Mouse (Mus musculus) bone marrow, adult 2 months (tissue): ENCODE measurements around the gene Fgfr2. TPM values are rescaled to one million over a fixed set of nuclear protein-coding genes. Genes with fewer than 3 reads are reported as not detected.
A peak's percentile ranks its signal among the peaks of the same experiment; 100 is the strongest.

ENCODE experiments used
- H3K27ac ChIP-seq: fragments of 200-500 bp; 2 replicates; pipeline ENCODE4 v1.5.1; 2012; ENCODE audit warnings: low read depth, mild to moderate bottlenecking, control low read depth, inconsistent platforms, low read length; ENCODE audit not compliant: control insufficient read depth, poor library complexity, insufficient read depth
- H3K4me1 ChIP-seq: fragments of 200-500 bp; 2 replicates; pipeline ENCODE4 v1.6.1; 2011; ENCODE audit warnings: low read length; ENCODE audit not compliant: control insufficient read depth, insufficient read depth
- H3K4me3 ChIP-seq: fragments of 200-500 bp; replicated peaks from 2 replicates; pipeline ENCODE3; 2011; ENCODE audit warnings: mild to moderate bottlenecking, low read depth, low read length, control low read depth; ENCODE audit not compliant: control insufficient read depth
- CTCF ChIP-seq: fragments of 200-500 bp; IDR thresholded peaks from 2 replicates; pipeline ENCODE4 v1.5.1; 2011; ENCODE audit warnings: low read length, control low read depth; ENCODE audit not compliant: control insufficient read depth, insufficient read depth
- POLR2A ChIP-seq: fragments of 200-500 bp; IDR thresholded peaks from 2 replicates; pipeline ENCODE4 v1.6.1; 2011; ENCODE audit warnings: low read depth, mild to moderate bottlenecking, control low read depth, low read length, borderline replicate concordance; ENCODE audit not compliant: control insufficient read depth
- WGBS: fragments of 180-500 bp; shearing (Covaris S2); methylation state at CpG from one replicate; pipeline ENCODE4 v1.1.7; 2018; 5-methylcytosine and 5-hydroxymethylcytosine counted together
- polyA plus RNA-seq: library from polyadenylated mRNA; stranded (reverse); fragments of >200 nt; gene quantifications from 2 replicates; pipeline ENCODE4 v1.2.4, GENCODE M21; 2011; ENCODE audit warnings: low replicate concordance; ENCODE audit not compliant: missing spikeins, insufficient read depth, insufficient read length

Fgfr2 gene
- polyA plus RNA-seq, 1 experiment = 8.2 TPM

- H3K4me1 ChIP-seq = peaks cover 12% of the 10 kb centered on the region
- TF ChIP-seq CTCF = no peak
- no peak for TF ChIP-seq POLR2A
- WGBS = 91% methylated on average over 12 of the region's 12 CpGs
- H3K27ac ChIP-seq = peak overlapping the region; percentile 88
- no peak overlapping the region for H3K4me3 ChIP-seq
Measured at GRCm38 (mm10) chr7:132722401-132723370, 400.5 kb downstream of the Fgfr2 start.

- Histone ChIP-seq H3K4me3 (no peak overlapping the region), H3K4me1 (peaks cover 13% of the 10 kb centered on the region), H3K27ac (peak overlapping the region; percentile 66)
- no peak for TF ChIP-seq CTCF
- TF ChIP-seq POLR2A = 0 out of 2 replicates have a peak, but pooled peaks have one; percentile 50
- WGBS = 74% methylated on average over 8 of the region's 8 CpGs
Measured at GRCm38 (mm10) chr7:132720562-132720961, 402.6 kb downstream of the Fgfr2 start.

- H3K4me1 ChIP-seq = peaks cover 13% of the 10 kb centered on the region
- 76% methylated on average over 4 of the region's 4 CpGs for WGBS
- peak overlapping the region; percentile 66 for H3K27ac ChIP-seq
Measured at GRCm38 (mm10) chr7:132719570-132719969, 403.6 kb downstream of the Fgfr2 start.

GRCm38 (mm10) chr7:132715259-132715658, 407.9 kb downstream of the Fgfr2 start:
- Histone ChIP-seq H3K27ac (no peak overlapping the region; the same call in 1 of the 2 replicates), H3K4me3 (no peak overlapping the region), H3K4me1 (peaks cover 15% of the 10 kb centered on the region)
- WGBS = 96% methylated on average over 4 of the region's 4 CpGs
- TF ChIP-seq CTCF (no peak), POLR2A (no peak)

More at GRCm38 (mm10) chr7:132719570-132719969, 403.6 kb downstream of the Fgfr2 start:
- no peak overlapping the region for H3K4me3 ChIP-seq
- TF ChIP-seq CTCF = no peak
- no peak for TF ChIP-seq POLR2A

- 39% methylated on average over 6 of the region's 6 CpGs for WGBS
- Histone ChIP-seq H3K4me3 (no peak overlapping the region), H3K27ac (peak overlapping the region; percentile 45), H3K4me1 (peaks cover 13% of the 10 kb centered on the region)
- TF ChIP-seq POLR2A = no peak
- no peak for TF ChIP-seq CTCF
Measured at GRCm38 (mm10) chr7:132714236-132714923, 408.8 kb downstream of the Fgfr2 start.

GRCm38 (mm10) chr7:132713483-132714126, 409.5 kb downstream of the Fgfr2 start:
- no peak for TF ChIP-seq POLR2A
- TF ChIP-seq CTCF = no peak
- Histone ChIP-seq H3K27ac (peak overlapping the region; percentile 76), H3K4me1 (peaks cover 13% of the 10 kb centered on the region), H3K4me3 (no peak overlapping the region)
- 24% methylated on average over 8 of the region's 8 CpGs for WGBS

- WGBS = 68% methylated on average over 7 of the region's 7 CpGs
- TF ChIP-seq CTCF = no peak
- no peak for TF ChIP-seq POLR2A
- Histone ChIP-seq H3K4me1 (peaks cover 8% of the 10 kb centered on the region), H3K4me3 (no peak overlapping the region), H3K27ac (peak overlapping the region; percentile 76)
Measured at GRCm38 (mm10) chr7:132712956-132713355, 410.2 kb downstream of the Fgfr2 start.
